Mouse (Mus musculus): ENCODE measurements around the gene Setd4.

GRCm38 (mm10) chr16:93575574-93575973 lies 28.3 kb downstream of the Setd4 start:
- TF ChIP-seq CTCF (IDR thresholded peaks at IDR 0.05), result no peak
- TF ChIP-seq EP300 (IDR thresholded peaks at IDR 0.05; ENCODE audit: insufficient read depth, low read depth, low read length), result no peak
- no peak for TF ChIP-seq POLR2A (IDR thresholded peaks at IDR 0.05; ENCODE audit: insufficient read depth, low read depth, low read length)
